Mouse (Mus musculus): ENCODE results near the gene Pkn2. TPM values are rescaled to one million over a fixed set of nuclear protein-coding genes. Genes with fewer than 3 reads are reported as not detected.
A peak's percentile ranks its signal among the peaks of the same experiment; 100 is the strongest.

Gene Pkn2
- 10 to 100 TPM; 36.2 to 38.2 TPM for total RNA-seq (2021)
- long read RNA-seq, experiment 1, full-length matches to known transcripts = 4 of 15 reads
- long read RNA-seq, experiment 1, partial matches to known transcripts = 7 of 15 reads
- long read RNA-seq, experiment 1, other reads (novel, unspliced or antisense) = 4 of 15 reads
- long read RNA-seq, experiment 2, full-length matches to known transcripts = 3 of 11 reads
- long read RNA-seq, experiment 2, partial matches to known transcripts = 4 of 11 reads
- long read RNA-seq, experiment 2, other reads (novel, unspliced or antisense) = 4 of 11 reads

GRCm38 (mm10) chr3:142881872-142882623, at the start of gene Pkn2:
TSS of gene Pkn2 (minus strand) at chr3:142882004.
- peak; percentile 99 for DNase-seq

- no peak for DNase-seq
Measured at GRCm38 (mm10) chr3:142929906-142930305, 48.1 kb upstream of the Pkn2 start.

- no peak for DNase-seq
Measured at GRCm38 (mm10) chr3:142927311-142927710, 45.5 kb upstream of the Pkn2 start.

GRCm38 (mm10) chr3:142924831-142925348, 43.1 kb upstream of the Pkn2 start:
- DNase-seq = no peak

- no peak for DNase-seq
Measured at GRCm38 (mm10) chr3:142919070-142919469, 37.3 kb upstream of the Pkn2 start.

GRCm38 (mm10) chr3:142917760-142918439, 36.1 kb upstream of the Pkn2 start:
- no peak for DNase-seq

GRCm38 (mm10) chr3:142917171-142917570, 35.4 kb upstream of the Pkn2 start:
- DNase-seq = no peak

GRCm38 (mm10) chr3:142913295-142913694, 31.5 kb upstream of the Pkn2 start:
- no peak for DNase-seq

GRCm38 (mm10) chr3:142899683-142900082, 17.9 kb upstream of the Pkn2 start:
- no peak for DNase-seq

GRCm38 (mm10) chr3:142898949-142899396, 17.2 kb upstream of the Pkn2 start:
- no peak for DNase-seq

GRCm38 (mm10) chr3:142890442-142890841, 8.6 kb upstream of the Pkn2 start:
- no peak for DNase-seq

- no peak for DNase-seq
Measured at GRCm38 (mm10) chr3:142886963-142887362, 5.2 kb upstream of the Pkn2 start.

- no peak for DNase-seq
Measured at GRCm38 (mm10) chr3:142884594-142884993, 2.8 kb upstream of the Pkn2 start.

GRCm38 (mm10) chr3:142881589-142881871, 274 bp downstream of the Pkn2 start:
- DNase-seq = no peak

GRCm38 (mm10) chr3:142880790-142881588, 815 bp downstream of the Pkn2 start:
- no peak for DNase-seq

GRCm38 (mm10) chr3:142863236-142863635, 18.6 kb downstream of the Pkn2 start:
- DNase-seq = no peak

- no peak for DNase-seq
Measured at GRCm38 (mm10) chr3:142856832-142857231, 25.0 kb downstream of the Pkn2 start.

GRCm38 (mm10) chr3:142855961-142856472, 25.8 kb downstream of the Pkn2 start:
- no peak for DNase-seq

- DNase-seq = no peak
Measured at GRCm38 (mm10) chr3:142852911-142853310, 28.9 kb downstream of the Pkn2 start.

GRCm38 (mm10) chr3:142851631-142852030, 30.2 kb downstream of the Pkn2 start:
- no peak for DNase-seq

GRCm38 (mm10) chr3:142839961-142840360, 41.8 kb downstream of the Pkn2 start:
- no peak for DNase-seq

GRCm38 (mm10) chr3:142834761-142835160, 47.0 kb downstream of the Pkn2 start:
- no peak for DNase-seq
